Mouse (Mus musculus): Measurements from ENCODE around the gene Tex45. TPM values are rescaled to one million over a fixed set of nuclear protein-coding genes. Genes with fewer than 3 reads are reported as not detected.

Tex45 gene
- total RNA-seq, 1 experiment from 2014 or later = not detected

DNA sequence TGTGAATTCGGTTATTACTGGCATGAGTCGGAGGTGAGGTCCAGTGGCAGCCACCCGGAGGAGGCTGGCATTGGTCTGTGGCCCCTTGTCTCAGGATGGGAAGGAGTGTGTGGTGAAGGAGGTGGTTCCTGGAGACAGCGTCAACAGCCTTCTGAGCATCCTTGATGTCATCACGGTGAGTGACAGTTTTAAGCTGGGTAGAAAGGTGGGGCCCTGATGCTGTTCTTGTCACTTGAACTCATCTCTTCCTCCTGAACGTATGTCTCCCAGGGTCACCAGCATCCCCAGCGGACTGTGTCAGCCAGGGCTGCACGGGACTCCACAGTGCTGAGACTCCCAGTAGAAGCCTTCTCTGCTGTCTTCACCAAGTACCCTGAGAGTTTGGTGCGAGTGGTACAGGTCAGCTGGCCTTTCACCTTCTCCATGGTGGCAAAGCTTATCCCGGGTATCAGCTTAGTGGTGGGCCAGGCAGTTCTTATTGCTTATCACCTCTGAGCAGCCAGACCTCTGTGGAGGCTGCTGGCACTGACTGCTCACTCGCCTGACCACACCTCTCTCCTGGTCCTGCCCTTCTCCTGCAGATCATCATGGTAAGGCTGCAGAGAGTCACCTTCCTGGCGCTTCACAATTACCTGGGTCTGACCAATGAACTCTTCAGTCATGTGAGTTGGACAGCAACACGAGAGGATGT is 51.5 kb downstream of the Tex45 start:
- ATAC-seq (replicated peaks; ENCODE audit: low read depth, poor library complexity, severe bottlenecking) = peak; percentile 88

DNA sequence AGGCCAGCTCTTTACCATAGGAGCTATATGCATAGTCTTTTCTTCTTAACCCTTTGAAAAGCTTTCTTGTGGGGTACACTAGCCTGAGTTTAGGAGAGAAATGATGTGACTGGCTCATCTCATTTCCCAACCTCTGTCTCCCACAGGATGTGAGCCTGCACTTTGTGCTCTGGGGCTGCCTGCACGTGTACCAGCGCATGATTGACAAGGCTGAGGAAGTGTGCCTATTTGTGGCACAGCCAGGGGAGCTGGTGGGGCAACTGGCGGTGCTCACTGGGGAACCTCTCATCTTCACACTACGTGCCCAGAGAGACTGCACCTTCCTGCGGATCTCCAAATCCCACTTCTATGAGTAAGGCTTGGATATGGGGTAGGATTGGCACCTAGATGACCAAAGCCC is 60.2 kb downstream of the Tex45 start:
- peak; percentile 52; the same call in 1 of the 2 replicates for ATAC-seq (replicated peaks; ENCODE audit: low read depth, poor library complexity, severe bottlenecking)

DNA sequence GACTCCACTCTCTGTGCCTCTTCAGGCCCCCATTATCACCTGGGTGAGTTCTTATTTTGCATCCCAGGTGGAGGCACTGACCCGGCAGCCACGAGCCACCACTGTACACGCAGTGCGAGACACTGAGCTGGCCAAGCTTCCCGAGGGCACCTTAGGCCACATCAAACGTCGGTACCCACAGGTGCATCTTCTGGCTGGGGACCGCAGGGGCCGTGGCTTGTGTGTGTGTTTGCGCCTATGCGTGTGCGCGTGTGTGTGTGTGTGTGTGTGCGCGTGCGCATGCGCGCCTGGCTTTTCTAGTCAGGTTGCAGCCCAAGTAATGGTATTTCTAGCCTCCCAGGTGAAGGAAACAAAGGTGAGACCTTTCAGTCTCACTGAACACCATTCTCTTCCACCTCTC is 61.3 kb downstream of the Tex45 start:
- ATAC-seq (replicated peaks; ENCODE audit: low read depth, poor library complexity, severe bottlenecking) = no peak

DNA sequence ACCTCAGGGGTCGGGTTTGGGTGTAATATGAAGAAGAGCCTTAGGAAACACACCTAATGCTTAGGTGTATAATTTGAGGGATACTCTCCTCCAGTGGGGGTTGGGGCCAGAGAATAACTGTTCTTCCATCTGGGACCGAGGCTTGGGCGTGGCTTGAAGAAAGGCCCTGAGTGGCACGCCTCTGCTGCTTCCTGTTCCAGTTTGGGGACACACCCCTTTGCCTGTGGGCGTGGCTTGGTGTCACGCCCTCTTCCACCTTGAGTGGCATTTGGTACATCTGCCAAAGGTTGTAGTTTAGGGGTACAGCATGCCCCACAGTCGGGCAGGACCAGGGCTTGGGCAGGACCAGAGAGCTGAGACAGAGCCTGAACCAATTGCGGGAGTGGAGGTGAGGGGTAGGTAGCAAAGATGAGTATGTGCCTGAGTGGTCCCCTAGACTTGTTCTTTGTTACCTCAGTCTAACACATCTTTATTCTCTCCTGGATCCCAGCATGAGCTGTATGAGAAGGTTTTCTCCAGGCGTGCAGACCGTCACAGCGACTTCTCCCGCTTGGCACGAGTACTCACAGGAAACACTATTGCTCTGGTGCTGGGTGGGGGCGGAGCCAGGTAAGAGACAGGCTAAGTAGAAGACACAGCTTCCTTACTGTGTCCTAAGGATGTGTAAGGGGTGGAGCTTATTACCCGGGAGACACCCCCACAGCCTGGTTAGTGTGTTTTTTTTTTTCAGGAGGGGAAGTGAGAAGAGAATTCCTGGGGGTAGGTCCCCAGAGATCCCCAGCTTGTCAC is 65.6 kb downstream of the Tex45 start:
- peak; percentile 80 for ATAC-seq (replicated peaks; ENCODE audit: low read depth, poor library complexity, severe bottlenecking)

Other genes with a start within 250 kb of the Tex45 start
- 11.4 and 14.8 TPM in 2 replicates for gene Insr, start 191.2 kb upstream of the Tex45 start, total RNA-seq (2017)
- gene A430078G23Rik, start 117.4 kb upstream of the Tex45 start, total RNA-seq (2017) = 22.7 and 25.9 TPM in 2 replicates
- gene Arhgef18, start 77.9 kb upstream of the Tex45 start, total RNA-seq (2017) = 26.5 and 30.3 TPM in 2 replicates
- 1.3 and 1.4 TPM in 2 replicates for gene Pex11g, start 3.2 kb upstream of the Tex45 start, total RNA-seq (2017)
- gene Zfp358, start 22.3 kb downstream of the Tex45 start, total RNA-seq (2017) = 6.2 and 8.3 TPM in 2 replicates
- 26.1 and 28.9 TPM in 2 replicates for gene Mcoln1, start 29.6 kb downstream of the Tex45 start, total RNA-seq (2017)
- gene Pnpla6, start 44.5 kb downstream of the Tex45 start, total RNA-seq (2017) = 16.1 and 21.8 TPM in 2 replicates
- 0.44 and 0.96 TPM in 2 replicates for gene C330021F23Rik, start 97.1 kb downstream of the Tex45 start, total RNA-seq (2017)
- 1.0 TPM in 2 replicates for gene Camsap3, start 116.4 kb downstream of the Tex45 start, total RNA-seq (2017)
- gene Xab2, start 150.5 kb downstream of the Tex45 start, total RNA-seq (2017) = 53.4 and 54.3 TPM in 2 replicates
- gene Pet100, start 150.7 kb downstream of the Tex45 start, total RNA-seq (2017) = 162 and 251 TPM in 2 replicates
- not detected in 2 replicates for gene Pcp2, start 154.7 kb downstream of the Tex45 start, total RNA-seq (2017)
- 92.9 and 112 TPM in 2 replicates for gene Stxbp2, start 160.1 kb downstream of the Tex45 start, total RNA-seq (2017)
- not detected in 2 replicates for gene Retn, start 184.9 kb downstream of the Tex45 start, total RNA-seq (2017)
- 0.27 and 0.68 TPM in 2 replicates for gene Mcemp1, start 194.9 kb downstream of the Tex45 start, total RNA-seq (2017)
- 0.87 and 1.4 TPM in 2 replicates for gene Fcor, start 201.5 kb downstream of the Tex45 start, total RNA-seq (2017)
- 34.9 and 42.9 TPM in 2 replicates for gene Trappc5, start 205.4 kb downstream of the Tex45 start, total RNA-seq (2017)
- not detected in 2 replicates for gene Fcer2a, start 223.3 kb downstream of the Tex45 start, total RNA-seq (2017)
- not detected in 2 replicates for gene Clec4g, start 249.8 kb downstream of the Tex45 start, total RNA-seq (2017)

Data from common myeloid progenitor, adult 5-6 weeks (primary cell).